Mouse (Mus musculus) liver, adult 2 months (tissue): ENCODE data around the gene Siglec1. TPM values are rescaled to one million over a fixed set of nuclear protein-coding genes. Genes with fewer than 3 reads are reported as not detected.

Experiments
- DNase-seq: peaks from one replicate; pipeline ENCODE4 v3.0.0-alpha.2; 2011; ENCODE audit warnings: low read depth, low spot score; ENCODE audit errors: extremely low read depth
- H3K27ac ChIP-seq: fragments of 200-500 bp; replicated peaks from 2 replicates; pipeline ENCODE4 v1.5.1; 2012; ENCODE audit warnings: low read depth, mild to moderate bottlenecking, control low read depth, inconsistent platforms, low read length; ENCODE audit not compliant: insufficient read depth
- H3K27me3 ChIP-seq: fragments of 200-500 bp; 2 replicates; pipeline ENCODE4 v1.6.1; 2012; ENCODE audit warnings: mild to moderate bottlenecking, moderate library complexity, low read length, inconsistent platforms; ENCODE audit not compliant: control insufficient read depth, insufficient read depth
- H3K36me3 ChIP-seq: fragments of 200-500 bp; 2 replicates; pipeline ENCODE4 v1.6.1; 2012; ENCODE audit warnings: low read length, inconsistent platforms; ENCODE audit not compliant: control insufficient read depth, insufficient read depth
- H3K4me1 ChIP-seq: fragments of 200-500 bp; 2 replicates; pipeline ENCODE4 v1.6.1; 2011; ENCODE audit warnings: low read length; ENCODE audit not compliant: control insufficient read depth, insufficient read depth
- H3K4me3 ChIP-seq: fragments of 200-500 bp; 2 replicates; pipeline ENCODE4 v1.5.1; 2011; ENCODE audit warnings: low read depth, mild to moderate bottlenecking, control low read depth, low read length, moderate library complexity; ENCODE audit not compliant: insufficient read depth
- H3K79me2 ChIP-seq: fragments of 200-500 bp; 2 replicates; pipeline ENCODE4 v1.6.1; 2012; ENCODE audit warnings: inconsistent platforms, mild to moderate bottlenecking, low read length, moderate library complexity; ENCODE audit not compliant: control insufficient read depth, insufficient read depth
- H3K9ac ChIP-seq: fragments of 200-500 bp; 2 replicates; pipeline ENCODE4 v1.6.1; 2012; ENCODE audit warnings: low read depth, mild to moderate bottlenecking, control low read depth, inconsistent platforms, low read length
- CTCF ChIP-seq: fragments of 200-500 bp; IDR thresholded peaks from 2 replicates; pipeline ENCODE4 v1.5.1; 2011; ENCODE audit warnings: low read depth, low read length, control low read depth
- POLR2A ChIP-seq: fragments of 200-500 bp; IDR thresholded peaks from 2 replicates; pipeline ENCODE4 v1.6.1; 2011; ENCODE audit warnings: low read length, control low read depth; ENCODE audit not compliant: insufficient read depth; ENCODE audit errors: extremely low read depth
- WGBS: fragments of 180-500 bp; shearing (Covaris S2); methylation state at CpG from one replicate; pipeline ENCODE4 v1.1.7; 2018; 5-methylcytosine and 5-hydroxymethylcytosine counted together
- polyA plus RNA-seq: library from polyadenylated mRNA; depleted of rRNA; stranded (reverse); fragments of >200 nt; gene quantifications from 2 replicates; pipeline ENCODE4 v1.2.3, GENCODE M21; 2012
- total RNA-seq: library from RNA; depleted of rRNA; stranded (reverse); fragments of >200 nt; gene quantifications from 2 replicates; pipeline ENCODE4 v1.2.3, GENCODE M21; 2014

Siglec1 gene
- total and polyA plus RNA-seq, 2 experiments = 4.5 to 9.9 TPM

- Histone ChIP-seq H3K4me1 (no peaks in the 10 kb centered on the region; the same call in 1 of the 2 replicates), H3K79me2 (no peaks in the 10 kb centered on the region), H3K27ac (no peak overlapping the region), H3K9ac (no peak overlapping the region), H3K4me3 (no peak overlapping the region), H3K27me3 (no peaks in the 10 kb centered on the region), H3K36me3 (no peaks in the 10 kb centered on the region)
- peak; percentile 92 for TF ChIP-seq CTCF
- TF ChIP-seq POLR2A = no peak
- 0% methylated on average over 1 of the region's 1 CpGs for WGBS
- peak; percentile 26 for DNase-seq
These were observed 8.3 kb upstream of the Siglec1 start for GRCm38 (mm10) chr2:131094823-131095222.

DNA sequence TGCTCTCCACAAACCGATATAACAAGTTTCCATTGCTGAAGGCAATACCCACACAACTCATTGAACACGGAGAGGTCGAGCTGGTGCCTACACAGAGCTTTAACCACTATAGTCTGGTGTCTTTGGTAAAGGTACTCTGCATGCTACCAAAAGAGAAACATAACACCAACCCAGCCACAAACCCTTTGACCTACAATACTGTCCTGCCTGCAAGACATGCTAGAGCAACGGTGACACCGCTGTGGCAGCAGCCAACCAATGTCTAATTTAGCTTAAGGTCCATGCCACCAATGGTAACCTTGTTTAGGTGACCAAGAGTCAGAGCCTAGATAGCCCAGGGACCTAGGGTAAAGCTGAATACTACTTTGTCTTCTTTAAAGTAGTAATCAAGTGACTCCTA is 7.0 kb upstream of the Siglec1 start:
- Histone ChIP-seq H3K79me2 (no peaks in the 10 kb centered on the region), H3K4me1 (no peaks in the 10 kb centered on the region; the same call in 1 of the 2 replicates), H3K9ac (no peak overlapping the region), H3K27me3 (no peaks in the 10 kb centered on the region), H3K4me3 (no peak overlapping the region), H3K36me3 (no peaks in the 10 kb centered on the region), H3K27ac (no peak overlapping the region)
- DNase-seq = no peak
- TF ChIP-seq CTCF (no peak), POLR2A (no peak)
- WGBS = 85% methylated on average over 5 of the region's 5 CpGs

DNA sequence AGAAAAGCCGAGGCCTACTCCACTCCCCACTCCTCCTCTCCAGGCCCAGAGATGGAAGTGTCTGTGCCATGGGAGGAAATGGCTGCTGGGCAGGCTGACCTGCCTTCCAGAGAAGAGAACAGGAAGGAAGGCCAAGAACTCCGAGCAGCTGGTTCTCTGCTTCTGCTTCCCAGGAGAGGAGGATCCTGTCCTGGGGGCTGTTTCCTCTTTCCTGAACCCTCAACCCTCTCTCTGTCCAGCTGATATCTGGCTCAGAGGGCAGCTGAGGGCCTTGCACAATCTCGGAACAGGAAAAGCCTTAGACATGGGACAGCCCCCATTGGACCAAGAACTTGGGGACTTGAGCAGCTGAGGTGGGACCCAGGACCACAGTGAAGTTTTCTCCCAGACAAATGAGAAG is 4.3 kb upstream of the Siglec1 start:
- Histone ChIP-seq H3K9ac (no peak overlapping the region), H3K27ac (peak overlapping the region; percentile 61), H3K79me2 (no peaks in the 10 kb centered on the region), H3K4me1 (no peaks in the 10 kb centered on the region), H3K27me3 (no peaks in the 10 kb centered on the region), H3K36me3 (no peaks in the 10 kb centered on the region), H3K4me3 (no peak overlapping the region)
- TF ChIP-seq CTCF = no peak
- TF ChIP-seq POLR2A = no peak
- 79% methylated on average over 3 of the region's 3 CpGs for WGBS
- DNase-seq = peak; percentile 41

DNA sequence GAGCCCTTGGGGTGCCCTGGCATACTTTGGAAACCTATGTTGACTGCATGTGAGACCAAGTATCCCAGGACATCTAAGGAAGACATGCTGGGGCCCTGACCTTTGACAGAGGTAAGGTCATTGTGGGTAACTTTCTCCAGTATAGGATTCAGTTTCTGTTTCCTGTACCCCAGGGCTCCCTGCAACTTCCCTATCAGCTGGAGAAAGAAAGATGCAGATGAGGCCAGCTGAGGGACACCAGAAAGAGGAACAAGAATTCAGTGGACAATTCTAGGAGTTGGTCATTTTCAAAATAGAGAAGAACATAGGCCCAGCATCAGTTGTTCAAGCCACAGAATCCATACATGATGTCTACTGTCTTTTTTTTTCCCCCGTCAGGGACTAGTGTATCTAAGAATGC is 3.1 kb upstream of the Siglec1 start:
- TF ChIP-seq CTCF = no peak
- TF ChIP-seq POLR2A = no peak
- DNase-seq = peak; percentile 29
- Histone ChIP-seq H3K4me1 (no peaks in the 10 kb centered on the region), H3K27me3 (no peaks in the 10 kb centered on the region), H3K36me3 (no peaks in the 10 kb centered on the region), H3K9ac (no peak overlapping the region), H3K27ac (peak overlapping the region; percentile 32; the same call in 1 of the 2 replicates), H3K79me2 (no peaks in the 10 kb centered on the region), H3K4me3 (no peak overlapping the region)
- 76% methylated on average over 1 of the region's 1 CpGs for WGBS

- Histone ChIP-seq H3K27ac (no peak overlapping the region; the same call in 1 of the 2 replicates), H3K27me3 (no peaks in the 10 kb centered on the region), H3K79me2 (no peaks in the 10 kb centered on the region), H3K9ac (no peak overlapping the region), H3K4me3 (no peak overlapping the region), H3K36me3 (no peaks in the 10 kb centered on the region), H3K4me1 (no peaks in the 10 kb centered on the region)
- TF ChIP-seq CTCF (no peak), POLR2A (no peak)
- 80% methylated on average over 4 of the region's 4 CpGs for WGBS
- no peak for DNase-seq
These were observed 2.0 kb upstream of the Siglec1 start for GRCm38 (mm10) chr2:131088581-131088980.

DNA sequence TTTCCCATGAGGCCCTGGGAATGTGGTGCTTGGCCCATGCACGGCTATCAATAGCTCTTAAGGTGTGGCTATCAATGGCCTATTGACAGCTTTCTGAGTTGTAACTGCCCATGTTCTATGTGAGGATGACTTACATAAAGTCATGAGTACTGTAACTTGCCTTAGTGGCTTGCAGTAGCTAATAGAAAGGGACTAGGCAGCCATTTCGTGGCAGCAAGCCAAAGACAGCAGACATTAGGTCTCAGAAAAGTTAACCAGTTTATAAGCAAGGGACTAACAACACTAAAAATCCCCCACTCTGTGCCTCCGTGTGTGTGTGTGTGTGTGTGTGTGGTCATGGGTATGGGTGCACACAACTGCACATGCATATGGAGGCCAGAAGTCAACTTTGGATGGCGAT is 2.4 kb downstream of the Siglec1 start:
- Histone ChIP-seq H3K27ac (no peak overlapping the region), H3K9ac (no peak overlapping the region), H3K4me1 (no peaks in the 10 kb centered on the region), H3K36me3 (no peaks in the 10 kb centered on the region), H3K27me3 (no peaks in the 10 kb centered on the region), H3K79me2 (no peaks in the 10 kb centered on the region), H3K4me3 (no peak overlapping the region)
- TF ChIP-seq CTCF (no peak), POLR2A (no peak)
- WGBS = 91% methylated on average over 4 of the region's 4 CpGs
- no peak for DNase-seq
